Mouse (Mus musculus) MEL (cell line): ENCODE measurements around the gene Vamp2.
A peak's percentile ranks its signal among the peaks of the same experiment; 100 is the strongest.

ENCODE experiments used
- CTCF ChIP-seq, 3 experiments: IDR thresholded peaks in 2 of 3; conservative IDR thresholded peaks in 1 of 3; 2 replicates each; pipeline ENCODE4 v1.5.1; 2011 to 2012; ENCODE audit warnings: low read length in 3 of 3, low read depth in 2 of 3, mild to moderate bottlenecking in 2 of 3, improper control_type of control experiment in 1 of 3, inconsistent platforms in 1 of 3, mixed read lengths in 1 of 3, moderate library complexity in 1 of 3; ENCODE audit not compliant: control insufficient read depth in 1 of 3, insufficient read depth in 1 of 3, poor library complexity in 1 of 3, severe bottlenecking in 1 of 3
- GABPA ChIP-seq: IDR thresholded peaks from 2 replicates; pipeline ENCODE4 v1.6.1; 2012; ENCODE audit warnings: low read depth, mild to moderate bottlenecking, inconsistent platforms, low read length, improper control_type of control experiment, moderate library complexity
- GATA1 ChIP-seq: IDR thresholded peaks from 2 replicates; pipeline ENCODE4 v1.6.1; 2011; ENCODE audit warnings: low read depth, low read length, improper control_type of control experiment
- NRF1 ChIP-seq: IDR thresholded peaks from 2 replicates; pipeline ENCODE4 v1.6.1; 2014; ENCODE audit warnings: low read depth, mild to moderate bottlenecking, inconsistent platforms, low read length, improper control_type of control experiment, moderate library complexity; ENCODE audit not compliant: poor library complexity, insufficient read depth, severe bottlenecking
- POLR2A ChIP-seq, 2 experiments: IDR thresholded peaks; 2 replicates each; pipeline ENCODE4 v1.6.1; 2011 to 2012; ENCODE audit warnings: low read length in 2 of 2, mild to moderate bottlenecking in 2 of 2, control low read depth in 1 of 2, improper control_type of control experiment in 1 of 2, low read depth in 1 of 2, moderate library complexity in 1 of 2; ENCODE audit not compliant: control insufficient read depth in 1 of 2, insufficient read depth in 1 of 2, poor library complexity in 1 of 2
- POLR2AphosphoS5 ChIP-seq: IDR thresholded peaks from 2 replicates; pipeline ENCODE4 v1.6.1; 2012; ENCODE audit warnings: low read depth, borderline replicate concordance, mild to moderate bottlenecking, inconsistent platforms, low read length, moderate library complexity, mixed read lengths

GRCm38 (mm10) chr11:69092871-69093270 lies 4.6 kb downstream of the Vamp2 start:
- TF ChIP-seq POLR2A (IDR thresholded peaks at IDR 0.05; ENCODE audit: control insufficient read depth in 1 of 2, insufficient read depth in 1 of 2, low read depth in 1 of 2, low read length in 2 of 2, poor library complexity in 1 of 2) (no peak), NRF1 (no peak), GATA1 (no peak), POLR2AphosphoS5 (no peak), CTCF (IDR thresholded peaks at IDR 0.05 in 2 of 3, conservative IDR thresholded peaks at IDR 0.05 in 1 of 3; ENCODE audit: control insufficient read depth in 1 of 3, insufficient read depth in 1 of 3, low read depth in 2 of 3, low read length in 3 of 3, poor library complexity in 1 of 3, severe bottlenecking in 1 of 3) (peak in 1 of 3 experiments; percentile 22; a peak in 1 of 6 replicates), GABPA (no peak)
